8 mouse cellular contexts compared by ENCODE assay signal in genomic region chr9:32696259-32696658, GRCm38 (mm10).
DNase-seq lines count a peak whose midpoint lies in the region; ATAC-seq and TF ChIP-seq lines count a peak whose summit lies in the region.

No protein-coding gene starts in this region.

- no peak for TF ChIP-seq POLR2A in bone marrow, adult 2 months (IDR thresholded peaks at IDR 0.05; ENCODE audit: borderline replicate concordance, control insufficient read depth, low read depth, low read length)

- peak overlapping the region; percentile 86 for H3K27ac ChIP-seq in kidney, embryonic 14.5 days (ENCODE audit: low read depth, low read length)
- peak overlapping the region; percentile 96 for H3K27ac ChIP-seq in bone marrow, adult 2 months (ENCODE audit: control insufficient read depth, insufficient read depth, low read depth, low read length, poor library complexity)
- 0 out of 2 replicates have a peak overlapping the region, but pooled peaks have one; percentile 3 for H3K27ac ChIP-seq in hindbrain, embryonic 14.5 days
- H3K27ac ChIP-seq in midbrain, embryonic 14.5 days (replicated peaks; ENCODE audit: low read depth, low read length), result no peak overlapping the region

- no peak for DNase-seq in kidney, adult 9 months
- DNase-seq in hindbrain, embryonic 14.5 days (ENCODE audit: low spot score), result no peak
- DNase-seq in midbrain, embryonic 14.5 days, result no peak
- DNase-seq in left cerebral cortex, adult 8-10 months (ENCODE audit: low spot score in 2 of 2), result no peak
- DNase-seq in cerebellum, postnatal 25 days, result no peak
- DNase-seq in thymus, postnatal 25 days, result no peak

- H3K4me3 ChIP-seq in kidney, embryonic 14.5 days (ENCODE audit: low read length), result peak overlapping the region; percentile 73
- peak overlapping the region; percentile 76 for H3K4me3 ChIP-seq in bone marrow, adult 2 months (replicated peaks; ENCODE audit: control insufficient read depth, low read depth, low read length)
- H3K4me3 ChIP-seq in hindbrain, embryonic 14.5 days (replicated peaks; ENCODE audit: low read length), result peak overlapping the region; percentile 47
- H3K4me3 ChIP-seq in midbrain, embryonic 14.5 days (replicated peaks; ENCODE audit: low read depth, low read length), result peak overlapping the region; percentile 62

- no peaks in the 10 kb centered on the region for H3K9me3 ChIP-seq in kidney, embryonic 14.5 days (ENCODE audit: control insufficient read depth, low read length)
- H3K9me3 ChIP-seq in hindbrain, embryonic 14.5 days (ENCODE audit: control insufficient read depth, low read length), result no peaks in the 10 kb centered on the region
- no peaks in the 10 kb centered on the region for H3K9me3 ChIP-seq in midbrain, embryonic 14.5 days (ENCODE audit: control insufficient read depth, low read length)

- H3K27me3 ChIP-seq in kidney, embryonic 14.5 days (ENCODE audit: control insufficient read depth, insufficient read depth, low read length), result no peaks in the 10 kb centered on the region
- peaks cover 82% of the 10 kb centered on the region for H3K27me3 ChIP-seq in hindbrain, embryonic 14.5 days (ENCODE audit: control insufficient read depth, insufficient read depth, low read length)
- H3K27me3 ChIP-seq in midbrain, embryonic 14.5 days (ENCODE audit: control insufficient read depth, insufficient read depth, low read length), result peaks cover 81% of the 10 kb centered on the region

- H3K4me2 ChIP-seq in kidney, embryonic 14.5 days (replicated peaks; ENCODE audit: low read depth, low read length), result peak overlapping the region; percentile 94
- peak overlapping the region; percentile 68 for H3K4me2 ChIP-seq in hindbrain, embryonic 14.5 days (replicated peaks)
- peak overlapping the region; percentile 86 for H3K4me2 ChIP-seq in midbrain, embryonic 14.5 days (ENCODE audit: low read length)

- peaks cover 4% of the 10 kb centered on the region; the same call in 1 of the 2 replicates for H3K4me1 ChIP-seq in kidney, embryonic 14.5 days (ENCODE audit: control insufficient read depth, insufficient read depth, low read length)
- peaks cover 4% of the 10 kb centered on the region; the same call in 1 of the 2 replicates for H3K4me1 ChIP-seq in bone marrow, adult 2 months (ENCODE audit: control insufficient read depth, insufficient read depth, low read length)
- 0 out of 2 replicates have a peak, but pooled peaks cover 3% of the 10 kb centered on the region for H3K4me1 ChIP-seq in hindbrain, embryonic 14.5 days (replicated peaks; ENCODE audit: control insufficient read depth, insufficient read depth, low read length)
- peaks cover 5% of the 10 kb centered on the region; the same call in 1 of the 2 replicates for H3K4me1 ChIP-seq in midbrain, embryonic 14.5 days (ENCODE audit: control insufficient read depth, insufficient read depth, low read length)

- ATAC-seq in kidney, embryonic 14.5 days (ENCODE audit: low FRiP score, low TSS enrichment), result no peak; the same call in 1 of the 2 replicates
- ATAC-seq in hindbrain, embryonic 14.5 days (ENCODE audit: low FRiP score), result peak; percentile 24
- peak; percentile 48; the same call in 1 of the 2 replicates for ATAC-seq in midbrain, embryonic 14.5 days (ENCODE audit: low FRiP score, low TSS enrichment)

- WGBS in kidney, embryonic 14.5 days, result 0% methylated on average over 13 of the region's 13 CpGs
- WGBS in bone marrow, adult 2 months, result under 1% methylated on average over 13 of the region's 13 CpGs
- 1% methylated on average over 13 of the region's 13 CpGs for WGBS in hindbrain, embryonic 14.5 days
- 0% methylated on average over 13 of the region's 13 CpGs for WGBS in midbrain, embryonic 14.5 days

- no peak for TF ChIP-seq CTCF in bone marrow, adult 2 months (IDR thresholded peaks at IDR 0.05; ENCODE audit: control insufficient read depth, insufficient read depth, low read length)

- H3K9ac ChIP-seq in kidney, embryonic 14.5 days (ENCODE audit: low read depth, low read length), result peak overlapping the region; percentile 80
- H3K9ac ChIP-seq in hindbrain, embryonic 14.5 days, result peak overlapping the region; percentile 46
- H3K9ac ChIP-seq in midbrain, embryonic 14.5 days (replicated peaks; ENCODE audit: low read length), result peak overlapping the region; percentile 42; the same call in 1 of the 2 replicates

- peaks cover 3% of the 10 kb centered on the region; the same call in 1 of the 2 replicates for H3K36me3 ChIP-seq in kidney, embryonic 14.5 days (ENCODE audit: control insufficient read depth, insufficient read depth, low read length)
- no peaks in the 10 kb centered on the region for H3K36me3 ChIP-seq in hindbrain, embryonic 14.5 days (replicated peaks; ENCODE audit: control insufficient read depth, insufficient read depth)
- no peaks in the 10 kb centered on the region for H3K36me3 ChIP-seq in midbrain, embryonic 14.5 days (ENCODE audit: control insufficient read depth, insufficient read depth, low read length)
